Mouse (Mus musculus) embryonic facial prominence, embryonic 11.5 days (tissue): ENCODE data around the gene Tmem135. TPM values are rescaled to one million over a fixed set of nuclear protein-coding genes. Genes with fewer than 3 reads are reported as not detected.

ENCODE experiments used
- ATAC-seq: fragments of 200-750 bp; cut with Nextera tagmentation; replicated peaks from 2 replicates; pipeline ENCODE4 v1.8.0; 2017; ENCODE audit warnings: low read depth; ENCODE audit not compliant: insufficient number of reproducible peaks, low FRiP score, low TSS enrichment
- DNase-seq: peaks from one replicate; pipeline ENCODE4 v3.0.0-alpha.2; 2015; ENCODE audit warnings: low spot score
- H3K27ac ChIP-seq: fragments of 300-500 bp; sonication (generic); replicated peaks from 2 replicates; pipeline ENCODE4 v1.5.1; 2014; ENCODE audit warnings: mild to moderate bottlenecking, low read depth, low read length, control low read depth
- H3K27me3 ChIP-seq: fragments of 300-500 bp; sonication (generic); 2 replicates; pipeline ENCODE4 v1.6.1; 2014; ENCODE audit warnings: mild to moderate bottlenecking, low read length, moderate library complexity, mixed read lengths; ENCODE audit not compliant: control insufficient read depth, insufficient read depth
- H3K36me3 ChIP-seq: fragments of 300-500 bp; sonication (generic); replicated peaks from 2 replicates; pipeline ENCODE4 v1.6.1; 2014; ENCODE audit warnings: low read depth, mild to moderate bottlenecking, low read length, moderate library complexity, mixed read lengths; ENCODE audit not compliant: control insufficient read depth, insufficient read depth
- H3K4me1 ChIP-seq: fragments of 300-500 bp; sonication (generic); 2 replicates; pipeline ENCODE4 v1.6.1; 2014; ENCODE audit warnings: low read length, mixed read lengths; ENCODE audit not compliant: control insufficient read depth, insufficient read depth
- H3K4me2 ChIP-seq: fragments of 300-500 bp; sonication (generic); 2 replicates; pipeline ENCODE4 v1.6.1; 2014; ENCODE audit warnings: low read depth, mild to moderate bottlenecking, control low read depth, low read length, moderate library complexity
- H3K4me3 ChIP-seq: fragments of 300-500 bp; sonication (generic); 2 replicates; pipeline ENCODE4 v1.5.1; 2014; ENCODE audit warnings: low read depth, low read length, control low read depth
- H3K9ac ChIP-seq: fragments of 300-500 bp; sonication (generic); replicated peaks from 2 replicates; pipeline ENCODE4 v1.6.1; 2014; ENCODE audit warnings: mild to moderate bottlenecking, control low read depth, low read length
- H3K9me3 ChIP-seq: fragments of 300-500 bp; sonication (generic); replicated peaks from 2 replicates; pipeline ENCODE4 v1.6.1; 2016; ENCODE audit warnings: mild to moderate bottlenecking, low read length, inconsistent platforms, mixed read lengths; ENCODE audit not compliant: control insufficient read depth
- WGBS: fragments of 180-500 bp; shearing (Covaris S2); extraction: QIAGEN DNeasy Blood & Tissue Kit; methylation state at CpG from one replicate; pipeline ENCODE4 v1.1.7; 2014; 5-methylcytosine and 5-hydroxymethylcytosine counted together
- polyA plus RNA-seq: library from polyadenylated mRNA; unstranded; fragments of >200 nt; fragmentation: Nextera tagmentation; extraction: Ambion mirVana; gene quantifications from 2 replicates; pipeline ENCODE4 v1.2.1, GENCODE M21; 2014

Tmem135 gene
- polyA plus RNA-seq, 1 experiment from 2014 or later = 18.5 TPM

DNA sequence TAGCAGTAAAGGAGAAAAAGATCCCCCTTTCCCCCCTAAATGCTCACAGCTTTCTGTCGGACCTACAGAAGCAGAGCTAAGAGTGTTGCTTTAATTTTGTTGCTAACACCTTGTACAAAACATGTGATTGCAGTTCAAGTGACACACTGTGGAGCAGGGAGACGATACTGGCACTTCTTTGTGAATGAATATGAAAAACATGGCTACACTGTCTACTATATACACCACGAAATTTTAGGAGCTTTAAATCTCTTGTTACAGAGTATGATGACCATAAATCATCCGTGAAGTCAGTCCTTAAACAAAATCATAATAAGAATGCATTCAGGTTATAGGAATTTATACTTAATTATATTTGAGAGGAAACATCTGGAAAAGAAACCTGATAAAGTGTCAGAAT, 247.4 kb downstream of the Tmem135 start:
- 63% methylated on average over 4 of the region's 4 CpGs for WGBS
- H3K27ac ChIP-seq = no peak overlapping the region
- peak; percentile 55; the same call in 1 of the 2 replicates for ATAC-seq

DNA sequence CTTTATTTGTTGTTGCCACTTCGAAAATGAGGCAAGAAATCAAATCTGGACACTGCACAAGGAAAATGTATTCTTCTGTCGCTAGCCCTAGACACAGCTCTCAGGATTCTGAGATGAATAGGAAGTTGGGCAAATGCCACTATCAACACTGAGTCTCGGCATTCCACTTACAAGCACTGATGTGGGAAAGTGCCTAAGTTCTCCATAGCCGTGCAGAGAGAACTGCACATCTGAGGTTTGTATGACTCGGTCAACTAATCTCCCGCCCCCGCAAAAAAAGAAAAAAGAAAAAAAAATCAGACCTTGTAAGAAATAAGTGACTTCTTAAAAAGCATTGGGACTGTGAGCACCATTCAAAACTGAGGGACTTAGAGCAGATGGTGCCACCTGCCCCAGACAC, 248.3 kb downstream of the Tmem135 start:
- H3K4me1 ChIP-seq = no peaks in the 10 kb centered on the region
- H3K36me3 ChIP-seq = peaks cover 3% of the 10 kb centered on the region; the same call in 1 of the 2 replicates
- H3K9ac ChIP-seq = no peak overlapping the region
- ATAC-seq = no peak
- DNase-seq = no peak
- H3K4me3 ChIP-seq = no peak overlapping the region
- H3K27me3 ChIP-seq = no peaks in the 10 kb centered on the region
- no peaks in the 10 kb centered on the region for H3K9me3 ChIP-seq
- 80% methylated on average over 7 of the region's 7 CpGs for WGBS
- H3K27ac ChIP-seq = no peak overlapping the region
- no peak overlapping the region for H3K4me2 ChIP-seq

More for the DNA sequence above, 247.4 kb downstream of the Tmem135 start:
- H3K9me3 ChIP-seq = no peaks in the 10 kb centered on the region
- peaks cover 3% of the 10 kb centered on the region; the same call in 1 of the 2 replicates for H3K36me3 ChIP-seq
- H3K4me1 ChIP-seq = no peaks in the 10 kb centered on the region
- H3K9ac ChIP-seq = no peak overlapping the region
- no peak overlapping the region for H3K4me3 ChIP-seq
- no peaks in the 10 kb centered on the region for H3K27me3 ChIP-seq
- no peak overlapping the region for H3K4me2 ChIP-seq
- DNase-seq = no peak

GRCm38 (mm10) chr7:89155223-89155622, 248.8 kb downstream of the Tmem135 start:
- Histone ChIP-seq H3K27ac (no peak overlapping the region), H3K27me3 (no peaks in the 10 kb centered on the region), H3K36me3 (peaks cover 3% of the 10 kb centered on the region; the same call in 1 of the 2 replicates), H3K9ac (no peak overlapping the region), H3K4me3 (no peak overlapping the region), H3K4me2 (no peak overlapping the region), H3K4me1 (no peaks in the 10 kb centered on the region), H3K9me3 (no peaks in the 10 kb centered on the region)
- DNase-seq (no peak), ATAC-seq (no peak)
- 84% methylated on average over 6 of the region's 6 CpGs for WGBS

- Histone ChIP-seq H3K36me3 (peaks cover 3% of the 10 kb centered on the region; the same call in 1 of the 2 replicates), H3K27me3 (no peaks in the 10 kb centered on the region), H3K4me3 (no peak overlapping the region), H3K4me2 (no peak overlapping the region), H3K4me1 (no peaks in the 10 kb centered on the region), H3K9ac (no peak overlapping the region), H3K27ac (no peak overlapping the region), H3K9me3 (no peaks in the 10 kb centered on the region)
- no peak for DNase-seq
- WGBS = 67% methylated on average over 6 of the region's 6 CpGs
- no peak for ATAC-seq
Measured at GRCm38 (mm10) chr7:89151345-89151744, 252.7 kb downstream of the Tmem135 start.

GRCm38 (mm10) chr7:89140640-89141300, 263.3 kb downstream of the Tmem135 start:
- 65% methylated on average over 5 of the region's 5 CpGs for WGBS
- H3K27ac ChIP-seq = no peak overlapping the region

DNA sequence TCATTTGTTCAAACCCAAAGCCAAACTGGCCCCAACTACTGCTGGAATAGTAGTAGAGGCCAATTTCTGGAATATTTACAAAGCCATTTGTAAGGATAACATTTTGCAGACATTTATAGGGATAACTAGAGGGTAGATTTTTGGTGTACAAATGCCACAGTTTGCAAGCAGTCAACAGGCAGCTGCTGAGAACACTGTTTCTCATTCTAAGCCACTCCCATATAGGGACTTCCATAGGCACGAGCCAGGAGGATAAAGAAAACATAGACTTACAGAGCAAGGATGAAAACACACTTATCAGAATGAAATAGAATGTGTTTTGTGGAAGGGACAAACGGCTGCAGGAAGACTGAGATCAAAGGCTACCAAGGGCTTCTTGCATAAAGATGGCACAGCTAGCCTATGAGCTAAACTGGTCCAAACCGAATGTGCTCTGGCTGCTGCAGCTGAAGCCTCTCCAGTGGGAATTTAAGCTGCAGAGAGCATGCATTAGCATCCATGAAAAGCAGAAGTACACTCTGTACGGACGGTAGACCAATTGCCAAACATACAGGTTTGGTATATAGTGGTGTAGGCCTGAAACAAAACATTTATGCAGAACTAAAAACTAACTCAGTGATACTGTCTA, 269.0 kb downstream of the Tmem135 start:
- H3K36me3 ChIP-seq = no peaks in the 10 kb centered on the region
- DNase-seq (no peak), ATAC-seq (no peak)
- H3K4me1 ChIP-seq = no peaks in the 10 kb centered on the region
- no peak overlapping the region for H3K4me2 ChIP-seq
- 81% methylated on average over 5 of the region's 5 CpGs for WGBS
- H3K9ac ChIP-seq = no peak overlapping the region
- H3K27me3 ChIP-seq = no peaks in the 10 kb centered on the region
- H3K27ac ChIP-seq = no peak overlapping the region
- H3K9me3 ChIP-seq = no peaks in the 10 kb centered on the region
- H3K4me3 ChIP-seq = no peak overlapping the region

More at GRCm38 (mm10) chr7:89140640-89141300, 263.3 kb downstream of the Tmem135 start:
- DNase-seq (no peak), ATAC-seq (no peak)
- no peaks in the 10 kb centered on the region for H3K4me1 ChIP-seq
- H3K4me3 ChIP-seq = no peak overlapping the region
- no peaks in the 10 kb centered on the region for H3K9me3 ChIP-seq
- no peak overlapping the region for H3K9ac ChIP-seq
- H3K4me2 ChIP-seq = no peak overlapping the region
- no peaks in the 10 kb centered on the region for H3K36me3 ChIP-seq
- no peaks in the 10 kb centered on the region for H3K27me3 ChIP-seq

- Histone ChIP-seq H3K4me1 (no peaks in the 10 kb centered on the region), H3K27ac (no peak overlapping the region), H3K4me3 (no peak overlapping the region), H3K4me2 (no peak overlapping the region), H3K9me3 (no peaks in the 10 kb centered on the region), H3K27me3 (no peaks in the 10 kb centered on the region), H3K9ac (no peak overlapping the region), H3K36me3 (no peaks in the 10 kb centered on the region)
- no peak; the same call in 1 of the 2 replicates for ATAC-seq
- WGBS = 60% methylated on average over 7 of the region's 7 CpGs
- DNase-seq = peak; percentile 74
Measured at GRCm38 (mm10) chr7:89126063-89126882, 277.7 kb downstream of the Tmem135 start.
